Mouse (Mus musculus) cortical plate, adult 2 months (tissue): ENCODE measurements at regions not wholly inside any gene's neighbourhood (a gene's known extent, or its start where the extent isn't known, plus 50 kb on each side); places are given as distances from the start of the nearest gene placed in this dataset.

Source experiments
- CTCF ChIP-seq: fragments of 200-500 bp; IDR thresholded peaks from 2 replicates; pipeline ENCODE4 v1.5.1; 2011; ENCODE audit warnings: mild to moderate bottlenecking, control low read depth, low read length; ENCODE audit not compliant: insufficient read depth; ENCODE audit errors: extremely low read depth
- POLR2A ChIP-seq: fragments of 200-500 bp; IDR thresholded peaks from 2 replicates; pipeline ENCODE4 v1.6.1; 2011; ENCODE audit warnings: mild to moderate bottlenecking, low read length, control low read depth; ENCODE audit not compliant: insufficient read depth; ENCODE audit errors: extremely low read depth

GRCm38 (mm10) chr17:88352960-88353359, 87.6 kb upstream of the Foxn2 start:
- TF ChIP-seq CTCF (no peak), POLR2A (no peak)
